Mouse (Mus musculus) liver, embryonic 14.5 days (tissue): ENCODE data around the gene Nucb2. TPM values are rescaled to one million over a fixed set of nuclear protein-coding genes. Genes with fewer than 3 reads are reported as not detected.

ENCODE experiments used
- ATAC-seq: fragments of 200-750 bp; cut with Nextera tagmentation; 2 replicates; pipeline ENCODE4 v1.8.0; 2017; ENCODE audit warnings: moderate number of reproducible peaks, mild to moderate bottlenecking, moderate library complexity; ENCODE audit not compliant: insufficient read depth
- DNase-seq, 3 experiments: peaks; one replicate each; pipeline ENCODE4 v3.0.0-alpha.2; 2012 to 2013; ENCODE audit warnings: low read depth in 3 of 3, low spot score in 3 of 3
- H3K27ac ChIP-seq: fragments of 300-500 bp; sonication (generic); 2 replicates; pipeline ENCODE4 v1.5.1; 2014; ENCODE audit warnings: moderate library complexity, mild to moderate bottlenecking, control low read depth, inconsistent platforms
- H3K27me3 ChIP-seq: fragments of 300-500 bp; sonication (generic); 2 replicates; pipeline ENCODE4 v1.6.1; 2014; ENCODE audit warnings: mild to moderate bottlenecking, low read length, moderate library complexity; ENCODE audit not compliant: control insufficient read depth, insufficient read depth
- H3K36me3 ChIP-seq: fragments of 300-500 bp; sonication (generic); replicated peaks from 2 replicates; pipeline ENCODE4 v1.6.1; 2014; ENCODE audit warnings: low read depth; ENCODE audit not compliant: control insufficient read depth, insufficient read depth
- H3K4me1 ChIP-seq, 2 experiments: fragments of 200-500 bp in 1 of 2; fragments of 300-500 bp in 1 of 2; sonication (generic) in 1 of 2; replicated peaks; 2 replicates each; pipeline ENCODE4 v1.6.1; 2012 to 2014; ENCODE audit warnings: antibody characterized with exemption in 1 of 2, inconsistent platforms in 1 of 2, low read length in 1 of 2; ENCODE audit not compliant: control insufficient read depth in 2 of 2, insufficient read depth in 2 of 2
- H3K4me2 ChIP-seq: fragments of 300-500 bp; sonication (generic); 2 replicates; pipeline ENCODE4 v1.6.1; 2014; ENCODE audit warnings: low read depth, mild to moderate bottlenecking, control low read depth, moderate library complexity
- H3K4me3 ChIP-seq, 2 experiments: fragments of 200-500 bp in 1 of 2; fragments of 300-500 bp in 1 of 2; sonication (generic) in 1 of 2; 2 replicates each; pipeline ENCODE4 v1.5.1; 2012 to 2014; ENCODE audit warnings: low read depth in 2 of 2, low read length in 2 of 2, mild to moderate bottlenecking in 2 of 2, control low read depth in 1 of 2, inconsistent platforms in 1 of 2, moderate library complexity in 1 of 2; ENCODE audit not compliant: insufficient read depth in 1 of 2
- H3K9ac ChIP-seq: fragments of 300-500 bp; sonication (generic); replicated peaks from 2 replicates; pipeline ENCODE4 v1.6.1; 2014; ENCODE audit warnings: mild to moderate bottlenecking, control low read depth, moderate library complexity
- H3K9me3 ChIP-seq: fragments of 300-500 bp; sonication (generic); 2 replicates; pipeline ENCODE4 v1.6.1; 2016; ENCODE audit warnings: low read length, mixed read lengths; ENCODE audit not compliant: control insufficient read depth
- CTCF ChIP-seq: IDR thresholded peaks from 2 replicates; pipeline ENCODE4 v1.5.1; 2016; ENCODE audit warnings: antibody characterized with exemption, low read depth, control low read depth
- EP300 ChIP-seq: IDR thresholded peaks from 2 replicates; pipeline ENCODE4 v1.6.1; 2016; ENCODE audit warnings: antibody characterized with exemption, low read depth
- WGBS: fragments of 180-500 bp; shearing (Covaris S2); extraction: QIAGEN DNeasy Blood & Tissue Kit; methylation state at CpG from one replicate; pipeline ENCODE4 v1.1.7; 2014; ENCODE audit not compliant: insufficient replicate concordance; 5-methylcytosine and 5-hydroxymethylcytosine counted together
- polyA plus RNA-seq, 2 experiments: library from polyadenylated mRNA; depleted of rRNA in 1 of 2; stranded (reverse) in 1 of 2; unstranded in 1 of 2; fragments of >200 nt; fragmentation: Nextera tagmentation in 1 of 2; extraction: Ambion mirVana in 1 of 2; gene quantifications; 2 replicates each; pipeline versions ENCODE4 v1.2.1 to v1.2.3; 2012 to 2014

Nucb2 gene
- polyA plus RNA-seq, 2 experiments: 2.2 to 3.1 TPM

GRCm38 (mm10) chr7:116531311-116531710 lies 27.1 kb downstream of the Nucb2 start:
- no peaks in the 10 kb centered on the region for H3K36me3 ChIP-seq
- no peak overlapping the region for H3K9ac ChIP-seq
- WGBS: 62% methylated on average over 4 of the region's 4 CpGs
- ATAC-seq (peak; percentile 21; the same call in 1 of the 2 replicates), DNase-seq (no peak)
- no peaks in the 10 kb centered on the region for H3K27me3 ChIP-seq
- no peak overlapping the region for H3K27ac ChIP-seq
- peak; percentile 56 for TF ChIP-seq CTCF
- no peak for TF ChIP-seq EP300
- H3K4me2 ChIP-seq: no peak overlapping the region
- H3K4me3 ChIP-seq: no peak overlapping the region
- H3K4me1 ChIP-seq: no peaks in the 10 kb centered on the region
- H3K9me3 ChIP-seq: no peaks in the 10 kb centered on the region

GRCm38 (mm10) chr7:116556834-116557233 lies 52.7 kb downstream of the Nucb2 start:
- Histone ChIP-seq H3K4me1 (no peaks in the 10 kb centered on the region), H3K4me3 (no peak overlapping the region), H3K9ac (no peak overlapping the region), H3K9me3 (no peaks in the 10 kb centered on the region), H3K36me3 (no peaks in the 10 kb centered on the region), H3K27ac (no peak overlapping the region), H3K27me3 (no peaks in the 10 kb centered on the region), H3K4me2 (no peak overlapping the region)
- ATAC-seq: no peak
- no peak for DNase-seq
- no peak for TF ChIP-seq CTCF
- TF ChIP-seq EP300: no peak

- Histone ChIP-seq H3K36me3 (no peaks in the 10 kb centered on the region), H3K4me1 (no peaks in the 10 kb centered on the region), H3K27me3 (no peaks in the 10 kb centered on the region), H3K9ac (no peak overlapping the region), H3K9me3 (no peaks in the 10 kb centered on the region), H3K27ac (no peak overlapping the region), H3K4me2 (no peak overlapping the region), H3K4me3 (no peak overlapping the region)
- ATAC-seq (no peak), DNase-seq (no peak)
- no peak for TF ChIP-seq EP300
- no peak for TF ChIP-seq CTCF
Observed at GRCm38 (mm10) chr7:116574551-116574950, 70.4 kb downstream of the Nucb2 start.

Other genes with a start within 250 kb of the Nucb2 start
- 2.0 and 2.1 TPM in 2 replicates for gene Plekha7, start 196.0 kb upstream of the Nucb2 start, polyA plus RNA-seq (2012; rRNA removed)
- gene Plekha7, start 196.0 kb upstream of the Nucb2 start, polyA plus RNA-seq (2014; fragmentation: Nextera tagmentation; extraction: Ambion mirVana): 1.3 and 1.5 TPM in 2 replicates
- 336 and 671 TPM in 2 replicates for gene Rps13, start 170.2 kb upstream of the Nucb2 start, polyA plus RNA-seq (2012; rRNA removed)
- gene Rps13, start 170.2 kb upstream of the Nucb2 start, polyA plus RNA-seq (2014; fragmentation: Nextera tagmentation; extraction: Ambion mirVana): 554 and 561 TPM in 2 replicates
- gene Pik3c2a, start 60.9 kb upstream of the Nucb2 start, polyA plus RNA-seq (2012; rRNA removed): 2.0 and 2.5 TPM in 2 replicates
- gene Pik3c2a, start 60.9 kb upstream of the Nucb2 start, polyA plus RNA-seq (2014; fragmentation: Nextera tagmentation; extraction: Ambion mirVana): 2.9 and 3.0 TPM in 2 replicates